Mouse (Mus musculus) C2C12 (cell line): ENCODE results near the gene Mrgpre.

ENCODE experiments used
- CEBPB ChIP-seq: IDR thresholded peaks from one replicate; pipeline ENCODE4 v1.6.1; 2011; ENCODE audit warnings: low read depth, mild to moderate bottlenecking, control low read depth, moderate library complexity
- CTCF ChIP-seq: IDR thresholded peaks from one replicate; pipeline ENCODE4 v1.5.1; 2011; ENCODE audit not compliant: control insufficient read depth, insufficient read depth, insufficient read length
- FOSL1 ChIP-seq: IDR thresholded peaks from one replicate; pipeline ENCODE4 v1.8.0; 2011; ENCODE audit warnings: mild to moderate bottlenecking, low read length; ENCODE audit not compliant: poor library complexity, insufficient read depth, severe bottlenecking
- MAX ChIP-seq: IDR thresholded peaks from one replicate; pipeline ENCODE4 v1.6.1; 2011; ENCODE audit warnings: mild to moderate bottlenecking, control low read depth
- MYOD1 ChIP-seq: IDR thresholded peaks from one replicate; pipeline ENCODE4 v1.6.1; 2011; ENCODE audit warnings: low read depth; ENCODE audit not compliant: control insufficient read depth, insufficient read length
- MYOG ChIP-seq: IDR thresholded peaks from one replicate; pipeline ENCODE4 v1.6.1; 2011; ENCODE audit not compliant: control insufficient read depth, insufficient read length; ENCODE audit errors: extremely low read depth
- USF1 ChIP-seq: IDR thresholded peaks from one replicate; pipeline ENCODE4 v1.6.1; 2011; ENCODE audit warnings: low read depth, mild to moderate bottlenecking, control low read depth, moderate library complexity

DNA sequence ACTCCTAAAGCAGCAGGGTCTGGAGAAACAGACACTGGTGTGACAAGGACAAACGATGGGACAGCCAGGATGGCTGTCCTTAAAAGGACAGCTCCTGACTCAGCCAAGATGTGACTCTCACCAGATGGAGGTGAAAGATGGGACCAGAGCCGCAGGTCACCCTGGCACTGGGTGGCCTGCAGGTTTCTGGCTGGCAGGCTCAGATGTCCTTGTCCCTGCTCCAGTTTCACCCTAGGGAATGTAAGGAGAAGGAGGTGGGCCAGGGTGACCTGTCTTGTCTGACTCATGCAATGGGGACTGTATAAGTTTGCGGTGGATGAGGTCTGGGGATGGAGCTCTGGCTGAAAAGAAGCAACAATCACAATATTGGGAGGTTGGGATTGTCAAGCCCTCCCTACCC, 31.7 kb downstream of the Mrgpre start:
- no peak for TF ChIP-seq CTCF
- no peak for TF ChIP-seq USF1
- TF ChIP-seq MYOG = no peak
- TF ChIP-seq FOSL1 = no peak
- no peak for TF ChIP-seq MYOD1
- TF ChIP-seq CEBPB = no peak
- no peak for TF ChIP-seq MAX
